Mouse (Mus musculus) myocyte (in vitro differentiated cells): ENCODE results near the gene Gnat3.

ENCODE experiments used
- CEBPB ChIP-seq: IDR thresholded peaks from 2 replicates; pipeline ENCODE4 v1.6.1; 2011; ENCODE audit warnings: mild to moderate bottlenecking, moderate library complexity; ENCODE audit not compliant: poor library complexity, insufficient read depth, severe bottlenecking
- E2F4 ChIP-seq: IDR thresholded peaks from one replicate; pipeline ENCODE4 v1.6.1; 2011; ENCODE audit warnings: mild to moderate bottlenecking, control low read depth, moderate library complexity; ENCODE audit not compliant: insufficient read depth
- POLR2A ChIP-seq: IDR thresholded peaks from one replicate; pipeline ENCODE4 v1.6.1; 2011; ENCODE audit warnings: low read depth, mild to moderate bottlenecking, control low read depth, moderate library complexity; ENCODE audit not compliant: insufficient read length
- USF1 ChIP-seq: IDR thresholded peaks from one replicate; pipeline ENCODE4 v1.6.1; 2011; ENCODE audit warnings: low read depth, mild to moderate bottlenecking, control low read depth, moderate library complexity

DNA sequence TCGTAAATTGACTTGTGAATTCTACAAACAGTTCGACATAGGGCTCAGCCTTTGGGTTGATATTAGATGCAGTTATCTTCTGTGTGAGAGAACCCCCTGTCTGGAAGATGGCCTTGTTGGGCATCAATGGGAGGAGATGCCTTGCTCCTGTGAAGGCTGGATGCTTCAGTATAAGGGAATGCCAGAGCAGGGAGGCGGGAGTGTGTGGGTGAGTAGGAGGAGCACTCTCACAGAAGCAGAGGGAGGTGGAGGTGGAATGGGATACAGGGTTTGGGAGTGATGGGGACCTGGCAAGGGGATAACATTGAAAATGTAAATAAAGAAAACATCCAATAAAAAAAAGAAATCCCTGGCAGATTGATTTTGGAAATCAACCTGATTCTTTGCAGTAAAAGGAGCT lies 38.7 kb upstream of the Gnat3 start:
- no peak for TF ChIP-seq USF1
- TF ChIP-seq POLR2A, result no peak
- no peak for TF ChIP-seq E2F4
- TF ChIP-seq CEBPB, result no peak
